Mouse (Mus musculus) limb, embryonic 14.5 days (tissue): ENCODE measurements at regions not wholly inside any gene's neighbourhood (a gene's known extent, or its start where the extent isn't known, plus 50 kb on each side); places are given as distances from the start of the nearest gene placed in this dataset.

ENCODE experiments used
- ATAC-seq: fragments of 200-750 bp; cut with Nextera tagmentation; 2 replicates; pipeline ENCODE4 v1.8.0; 2017; ENCODE audit warnings: low read depth, moderate number of reproducible peaks, moderate TSS enrichment; ENCODE audit not compliant: low FRiP score
- DNase-seq: peaks from one replicate; pipeline ENCODE4 v3.0.0-alpha.2; 2015; ENCODE audit warnings: low spot score
- H3K27ac ChIP-seq: fragments of 300-500 bp; sonication (generic); replicated peaks from 2 replicates; pipeline ENCODE4 v1.5.1; 2014; ENCODE audit warnings: low read depth, mild to moderate bottlenecking, low read length, moderate library complexity, mixed read lengths
- H3K27me3 ChIP-seq: fragments of 300-500 bp; sonication (generic); 2 replicates; pipeline ENCODE4 v1.6.1; 2014; ENCODE audit warnings: low read length, mixed read lengths; ENCODE audit not compliant: control insufficient read depth, insufficient read depth
- H3K36me3 ChIP-seq: fragments of 300-500 bp; sonication (generic); 2 replicates; pipeline ENCODE4 v1.6.1; 2014; ENCODE audit warnings: mild to moderate bottlenecking, low read length, moderate library complexity, mixed read lengths; ENCODE audit not compliant: control insufficient read depth, insufficient read depth
- H3K4me1 ChIP-seq: fragments of 300-500 bp; sonication (generic); 2 replicates; pipeline ENCODE4 v1.6.1; 2014; ENCODE audit warnings: antibody characterized with exemption, low read length, mixed read lengths; ENCODE audit not compliant: control insufficient read depth, insufficient read depth
- H3K4me2 ChIP-seq: fragments of 300-500 bp; sonication (generic); replicated peaks from 2 replicates; pipeline ENCODE4 v1.6.1; 2014; ENCODE audit warnings: low read depth, mild to moderate bottlenecking, low read length, moderate library complexity; ENCODE audit not compliant: severe bottlenecking
- H3K4me3 ChIP-seq: fragments of 300-500 bp; sonication (generic); replicated peaks from 2 replicates; pipeline ENCODE4 v1.5.1; 2014; ENCODE audit warnings: low read length
- H3K9ac ChIP-seq: fragments of 300-500 bp; sonication (generic); 2 replicates; pipeline ENCODE4 v1.6.1; 2014; ENCODE audit warnings: mild to moderate bottlenecking, low read depth, low read length, moderate library complexity; ENCODE audit not compliant: severe bottlenecking
- H3K9me3 ChIP-seq: fragments of 300-500 bp; sonication (generic); 2 replicates; pipeline ENCODE4 v1.6.1; 2016; ENCODE audit warnings: low read length; ENCODE audit not compliant: control insufficient read depth
- POLR2A ChIP-seq: fragments of 200-500 bp; IDR thresholded peaks from 2 replicates; pipeline ENCODE4 v1.8.0; 2012; ENCODE audit warnings: inconsistent platforms, mild to moderate bottlenecking, moderate library complexity, borderline replicate concordance; ENCODE audit not compliant: insufficient read depth, insufficient read length; ENCODE audit errors: extremely low read depth
- WGBS: fragments of 180-500 bp; shearing (Covaris S2); extraction: QIAGEN DNeasy Blood & Tissue Kit; methylation state at CpG from one replicate; pipeline ENCODE4 v1.1.7; 2014; 5-methylcytosine and 5-hydroxymethylcytosine counted together

- H3K4me2 ChIP-seq, result no peak overlapping the region
- H3K36me3 ChIP-seq, result no peaks in the 10 kb centered on the region
- H3K4me3 ChIP-seq, result no peak overlapping the region
- H3K9ac ChIP-seq, result no peak overlapping the region
- H3K27me3 ChIP-seq, result no peaks in the 10 kb centered on the region
- no peaks in the 10 kb centered on the region for H3K9me3 ChIP-seq
- no peaks in the 10 kb centered on the region for H3K4me1 ChIP-seq
- no peak for TF ChIP-seq POLR2A
- no peak for ATAC-seq
- no peak for DNase-seq
- H3K27ac ChIP-seq, result no peak overlapping the region
- 70% methylated on average over 1 of the region's 1 CpGs for WGBS
Measured at GRCm38 (mm10) chr12:56144359-56144758, 201.3 kb downstream of the Mbip start.

GRCm38 (mm10) chr12:56143789-56144188 is 201.9 kb downstream of the Mbip start:
- no peak for ATAC-seq

GRCm38 (mm10) chr12:56114446-56114845 is 231.2 kb downstream of the Mbip start:
- no peak overlapping the region for H3K4me3 ChIP-seq
- H3K4me2 ChIP-seq, result no peak overlapping the region
- H3K27me3 ChIP-seq, result no peaks in the 10 kb centered on the region
- ATAC-seq, result no peak
- no peak overlapping the region for H3K27ac ChIP-seq
- no peak for DNase-seq
- WGBS, result 85% methylated on average over 4 of the region's 4 CpGs
- H3K9ac ChIP-seq, result no peak overlapping the region
- TF ChIP-seq POLR2A, result no peak
- no peaks in the 10 kb centered on the region for H3K9me3 ChIP-seq
- no peaks in the 10 kb centered on the region for H3K4me1 ChIP-seq
- H3K36me3 ChIP-seq, result no peaks in the 10 kb centered on the region

More at GRCm38 (mm10) chr12:56143789-56144188, 201.9 kb downstream of the Mbip start:
- H3K4me3 ChIP-seq, result no peak overlapping the region
- no peaks in the 10 kb centered on the region for H3K4me1 ChIP-seq
- no peak for TF ChIP-seq POLR2A
- no peaks in the 10 kb centered on the region for H3K36me3 ChIP-seq
- H3K27me3 ChIP-seq, result no peaks in the 10 kb centered on the region
- WGBS, result 69% methylated on average over 2 of the region's 2 CpGs
- DNase-seq, result no peak
- no peak overlapping the region for H3K4me2 ChIP-seq
- H3K27ac ChIP-seq, result no peak overlapping the region
- no peaks in the 10 kb centered on the region for H3K9me3 ChIP-seq
- no peak overlapping the region for H3K9ac ChIP-seq

- Histone ChIP-seq H3K9ac (no peak overlapping the region), H3K36me3 (no peaks in the 10 kb centered on the region), H3K4me2 (no peak overlapping the region), H3K4me3 (no peak overlapping the region), H3K9me3 (no peaks in the 10 kb centered on the region), H3K27ac (no peak overlapping the region), H3K4me1 (no peaks in the 10 kb centered on the region), H3K27me3 (no peaks in the 10 kb centered on the region)
- no peak for DNase-seq
- TF ChIP-seq POLR2A, result no peak
- no peak for ATAC-seq
Measured at GRCm38 (mm10) chr12:56081406-56081805, 245.3 kb downstream of the Brms1l start.

- WGBS, result 62% methylated on average over 7 of the region's 7 CpGs
Measured at GRCm38 (mm10) chr12:56064183-56064582, 228.1 kb downstream of the Brms1l start.

GRCm38 (mm10) chr12:56058876-56059275 is 222.8 kb downstream of the Brms1l start:
- H3K36me3 ChIP-seq, result no peaks in the 10 kb centered on the region
- H3K9ac ChIP-seq, result no peak overlapping the region
- no peak overlapping the region for H3K27ac ChIP-seq
- no peak overlapping the region for H3K4me3 ChIP-seq
- 0 out of 2 replicates have a peak, but pooled peaks cover 5% of the 10 kb centered on the region for H3K27me3 ChIP-seq
- DNase-seq (no peak), ATAC-seq (no peak)
- WGBS, result 79% methylated on average over 10 of the region's 10 CpGs
- no peaks in the 10 kb centered on the region for H3K4me1 ChIP-seq
- TF ChIP-seq POLR2A, result no peak
- no peaks in the 10 kb centered on the region for H3K9me3 ChIP-seq
- H3K4me2 ChIP-seq, result no peak overlapping the region

More at GRCm38 (mm10) chr12:56064183-56064582, 228.1 kb downstream of the Brms1l start:
- ATAC-seq (no peak), DNase-seq (no peak)
- no peak overlapping the region for H3K4me2 ChIP-seq
- H3K9me3 ChIP-seq, result no peaks in the 10 kb centered on the region
- H3K4me3 ChIP-seq, result no peak overlapping the region
- no peak overlapping the region for H3K27ac ChIP-seq
- H3K36me3 ChIP-seq, result no peaks in the 10 kb centered on the region
- H3K4me1 ChIP-seq, result no peaks in the 10 kb centered on the region
- H3K27me3 ChIP-seq, result no peaks in the 10 kb centered on the region
- no peak overlapping the region for H3K9ac ChIP-seq
- TF ChIP-seq POLR2A, result no peak
